Mouse (Mus musculus) lung, adult 2 months (tissue): ENCODE results near the gene Lenep. TPM values are rescaled to one million over a fixed set of nuclear protein-coding genes. Genes with fewer than 3 reads are reported as not detected.

ENCODE experiments used
- DNase-seq: peaks from one replicate; pipeline ENCODE4 v3.0.0; 2022
- H3K4me1 ChIP-seq: fragments of 200-500 bp; 2 replicates; pipeline ENCODE4 v1.6.1; 2011; ENCODE audit warnings: low read length; ENCODE audit not compliant: control insufficient read depth, insufficient read depth
- H3K4me3 ChIP-seq: fragments of 200-500 bp; replicated peaks from 2 replicates; pipeline ENCODE3; 2011; ENCODE audit warnings: low read depth, mild to moderate bottlenecking, control low read depth, low read length; ENCODE audit errors: extremely low read depth
- CTCF ChIP-seq: fragments of 200-500 bp; IDR thresholded peaks from 2 replicates; pipeline ENCODE4 v1.5.1; 2011; ENCODE audit warnings: mild to moderate bottlenecking, low read length, control low read depth; ENCODE audit not compliant: insufficient read depth
- POLR2A ChIP-seq: fragments of 200-500 bp; IDR thresholded peaks from 2 replicates; pipeline ENCODE4 v1.6.1; 2011; ENCODE audit warnings: low read depth, mild to moderate bottlenecking, control low read depth, low read length, borderline replicate concordance; ENCODE audit errors: extremely low read depth
- WGBS: fragments of 180-500 bp; shearing (Covaris S2); methylation state at CpG from one replicate; pipeline ENCODE4 v1.1.7; 2018; 5-methylcytosine and 5-hydroxymethylcytosine counted together
- polyA plus RNA-seq: library from polyadenylated mRNA; depleted of rRNA; stranded (reverse); fragments of >200 nt; gene quantifications from 2 replicates; pipeline ENCODE4 v1.2.3, GENCODE M21; 2012

The Lenep gene
- polyA plus RNA-seq, 1 experiment = 0.45 TPM

- Histone ChIP-seq H3K4me1 (peaks cover 13% of the 10 kb centered on the region), H3K4me3 (no peak overlapping the region)
- WGBS = 84% methylated on average over 11 of the region's 11 CpGs
- TF ChIP-seq POLR2A (no peak), CTCF (no peak)
- DNase-seq = no peak
Measured at GRCm38 (mm10) chr3:89381233-89381632, 21.4 kb downstream of the Lenep start.

- Histone ChIP-seq H3K4me1 (peaks cover 13% of the 10 kb centered on the region), H3K4me3 (no peak overlapping the region)
- TF ChIP-seq POLR2A (no peak), CTCF (no peak)
- 94% methylated on average over 18 of the region's 18 CpGs for WGBS
- no peak for DNase-seq
Measured at GRCm38 (mm10) chr3:89380711-89381110, 21.9 kb downstream of the Lenep start.

- no peak for DNase-seq
Measured at GRCm38 (mm10) chr3:89380291-89380690, 22.3 kb downstream of the Lenep start.

GRCm38 (mm10) chr3:89379388-89380131, 23.0 kb downstream of the Lenep start:
- H3K4me3 ChIP-seq = no peak overlapping the region
- WGBS = 81% methylated on average over 31 of the region's 31 CpGs
- H3K4me1 ChIP-seq = peaks cover 11% of the 10 kb centered on the region
- TF ChIP-seq POLR2A (no peak), CTCF (no peak)
- DNase-seq = no peak

More at GRCm38 (mm10) chr3:89380291-89380690, 22.3 kb downstream of the Lenep start:
- WGBS = 92% methylated on average over 14 of the region's 14 CpGs
- H3K4me1 ChIP-seq = peaks cover 13% of the 10 kb centered on the region
- TF ChIP-seq CTCF (no peak), POLR2A (no peak)
- no peak overlapping the region for H3K4me3 ChIP-seq

GRCm38 (mm10) chr3:89378394-89379067, 24.1 kb downstream of the Lenep start:
- 7% methylated on average over 28 of the region's 29 CpGs for WGBS
- Histone ChIP-seq H3K4me1 (peaks cover 8% of the 10 kb centered on the region), H3K4me3 (peak overlapping the region; percentile 45)
- peak; percentile 73 for DNase-seq
- peak; percentile 16; the same call in 1 of the 2 replicates for TF ChIP-seq POLR2A
- TF ChIP-seq CTCF = peak; percentile 79

GRCm38 (mm10) chr3:89377831-89378230, 24.8 kb downstream of the Lenep start:
- peaks cover 8% of the 10 kb centered on the region for H3K4me1 ChIP-seq
- WGBS = 72% methylated on average over 4 of the region's 4 CpGs
- H3K4me3 ChIP-seq = no peak overlapping the region
- no peak for DNase-seq
- no peak for TF ChIP-seq CTCF
- TF ChIP-seq POLR2A = no peak

- TF ChIP-seq POLR2A = no peak
- no peak for TF ChIP-seq CTCF
- Histone ChIP-seq H3K4me1 (peaks cover 5% of the 10 kb centered on the region), H3K4me3 (no peak overlapping the region)
- 32% methylated on average over 5 of the region's 5 CpGs for WGBS
- no peak for DNase-seq
Measured at GRCm38 (mm10) chr3:89373581-89374231, 28.9 kb downstream of the Lenep start.

- no peak for TF ChIP-seq POLR2A
- TF ChIP-seq CTCF = no peak
- Histone ChIP-seq H3K4me3 (no peak overlapping the region), H3K4me1 (no peaks in the 10 kb centered on the region)
- 58% methylated on average over 11 of the region's 11 CpGs for WGBS
- no peak for DNase-seq
Measured at GRCm38 (mm10) chr3:89367338-89367737, 35.3 kb downstream of the Lenep start.

GRCm38 (mm10) chr3:89365486-89366414, 36.8 kb downstream of the Lenep start:
- TF ChIP-seq POLR2A (no peak), CTCF (no peak)
- DNase-seq = no peak
- H3K4me1 ChIP-seq = no peaks in the 10 kb centered on the region
- no peak overlapping the region for H3K4me3 ChIP-seq
- 79% methylated on average over 20 of the region's 20 CpGs for WGBS
